Mouse (Mus musculus) layer of hippocampus, adult 18-20 months (tissue): ENCODE results near the gene Tmc8. TPM values are rescaled to one million over a fixed set of nuclear protein-coding genes. Genes with fewer than 3 reads are reported as not detected.

Source experiments
- total RNA-seq, 2 experiments: library from RNA; stranded (reverse); gene quantifications; 2 replicates each; pipeline ENCODE4 v1.2.3; 2021

Tmc8 gene
- total RNA-seq, 2 experiments from 2014 or later, result 0.72 to 1.1 TPM

Other genes with a start within 250 kb of the Tmc8 start
- 10 to 100 TPM; 66.1 to 67.7 TPM for gene Tnrc6c, start 127.8 kb upstream of the Tmc8 start, total RNA-seq
- gene Tmc6, start 122 bp downstream of the Tmc8 start, total RNA-seq, result 10 to 100 TPM in 1 of 2 experiments, 1 to 10 TPM in 1; 5.9 to 10.6 TPM
- gene 6030468B19Rik, start 15.6 kb downstream of the Tmc8 start, total RNA-seq, result under 1 TPM in 1 of 2 experiments, not detected in 1; 0.40 TPM
- gene Gm20708, start 27.6 kb downstream of the Tmc8 start, total RNA-seq, result 1 to 10 TPM; 1.5 to 2.2 TPM
- 10 to 100 TPM; 12.3 to 12.4 TPM for gene Syngr2, start 27.6 kb downstream of the Tmc8 start, total RNA-seq
- 1 to 10 TPM; 3.3 to 7.3 TPM for gene Afmid, start 43.8 kb downstream of the Tmc8 start, total RNA-seq
- gene Tk1, start 44.0 kb downstream of the Tmc8 start, total RNA-seq, result under 1 TPM; 0.43 to 0.50 TPM
- gene Birc5, start 67.2 kb downstream of the Tmc8 start, total RNA-seq, result 1 to 10 TPM in 1 of 2 experiments, under 1 TPM in 1; 0.82 to 1.1 TPM
- gene Tmem235, start 78.7 kb downstream of the Tmc8 start, total RNA-seq, result not detected
- 1 to 10 TPM; 2.8 to 3.0 TPM for gene Tha1, start 91.4 kb downstream of the Tmc8 start, total RNA-seq
- 1 to 10 TPM; 1.0 to 1.3 TPM for gene Socs3, start 188.0 kb downstream of the Tmc8 start, total RNA-seq
- 10 to 100 TPM; 78.8 to 81.7 TPM for gene Pgs1, start 204.2 kb downstream of the Tmc8 start, total RNA-seq